12 mouse cellular contexts compared by ENCODE assay signal in the genomic region with DNA sequence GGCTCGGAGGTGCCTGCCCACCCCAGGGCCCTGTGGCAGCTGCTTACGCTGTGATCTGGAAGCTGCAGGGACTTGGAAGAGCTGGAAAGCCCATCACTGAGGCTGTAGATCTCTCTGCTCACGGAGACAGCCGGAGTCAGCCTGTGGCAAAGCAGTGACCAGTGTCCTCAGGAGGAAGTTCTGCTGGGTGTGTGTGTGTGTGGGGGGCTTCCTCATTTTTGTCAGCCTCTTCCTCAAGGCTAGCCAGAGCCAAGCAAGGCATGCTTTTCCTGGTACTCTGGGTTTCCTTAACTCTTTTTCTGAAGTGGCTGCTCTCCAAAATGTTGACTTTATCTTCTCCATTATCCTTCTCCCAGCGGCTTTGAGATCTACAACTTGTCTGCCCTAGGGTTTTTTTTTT. TPM values are rescaled to one million over a fixed set of nuclear protein-coding genes. Genes with fewer than 3 reads are reported as not detected.
A peak's percentile ranks its signal among the peaks of the same experiment; 100 is the strongest.
DNase-seq lines count a peak whose midpoint lies in the region; ATAC-seq and TF ChIP-seq lines count a peak whose summit lies in the region.
"Had no signal": no experiment of that assay in that cellular context is flagged by ENCODE, and none has a peak within 500 bp of the region (broad histone marks: within the 10 kb centered on the region; RNA-seq: fewer than 3 reads in every experiment).

No protein-coding gene starts in this region.

- no peak overlapping the region for H3K4me2 ChIP-seq in heart, postnatal 0 days (ENCODE audit: low read depth, low read length)
- H3K4me2 ChIP-seq: lung, embryonic 15.5 days; neural tube, embryonic 12.5 days had no signal

- peak overlapping the region; percentile 79 for H3K27ac ChIP-seq in brown adipose tissue, adult 24 weeks (replicated peaks; ENCODE audit: low read depth, low read length)
- peak overlapping the region; percentile 78 for H3K27ac ChIP-seq in heart, postnatal 0 days (ENCODE audit: low read depth)
- H3K27ac ChIP-seq: lung, embryonic 15.5 days; neural tube, embryonic 12.5 days had no signal

- no peak overlapping the region for H3K9ac ChIP-seq in heart, postnatal 0 days (replicated peaks; ENCODE audit: low read depth, low read length)
- H3K9ac ChIP-seq: lung, embryonic 15.5 days; neural tube, embryonic 12.5 days had no signal

- no peaks in the 10 kb centered on the region for H3K27me3 ChIP-seq in heart, postnatal 0 days (ENCODE audit: control insufficient read depth, insufficient read depth, low read length)
- H3K27me3 ChIP-seq in megakaryocyte, embryonic 14.5 days (replicated peaks), result no peaks in the 10 kb centered on the region
- H3K27me3 ChIP-seq: lung, embryonic 15.5 days; neural tube, embryonic 12.5 days had no signal

- no peak for TF ChIP-seq CTCF in heart, postnatal 0 days (IDR thresholded peaks at IDR 0.05; ENCODE audit: low read depth)

- peak; percentile 79; the same call in 1 of the 2 replicates for TF ChIP-seq EP300 in heart, postnatal 0 days (IDR thresholded peaks at IDR 0.05; ENCODE audit: low read depth)

- no peaks in the 10 kb centered on the region for H3K9me3 ChIP-seq in heart, postnatal 0 days (replicated peaks; ENCODE audit: control insufficient read depth, low read length)
- peaks cover 4% of the 10 kb centered on the region for H3K9me3 ChIP-seq in megakaryocyte, embryonic 14.5 days
- H3K9me3 ChIP-seq: lung, embryonic 15.5 days; neural tube, embryonic 12.5 days had no signal

- WGBS in heart, postnatal 0 days, result 38% methylated on average over 5 of the region's 5 CpGs

- no peaks in the 10 kb centered on the region for H3K36me3 ChIP-seq in heart, postnatal 0 days (replicated peaks; ENCODE audit: control insufficient read depth, insufficient read depth, low read length)
- peaks cover 35% of the 10 kb centered on the region for H3K36me3 ChIP-seq in megakaryocyte, embryonic 14.5 days (replicated peaks; ENCODE audit: low read length)
- H3K36me3 ChIP-seq: lung, embryonic 15.5 days; neural tube, embryonic 12.5 days had no signal

- DNase-seq in kidney, postnatal 14 days, result peak; percentile 49
- no peak for DNase-seq in kidney, adult 11 months
- DNase-seq in heart, postnatal 0 days (ENCODE audit: low spot score), result no peak
- no peak for DNase-seq in gastrocnemius, postnatal 4 days (ENCODE audit: low spot score in 2 of 2)
- DNase-seq in layer of hippocampus, adult 8-10 months (ENCODE audit: low spot score in 2 of 2), result no peak
- DNase-seq: cerebellum, adult 18-20 months; gastrocnemius, postnatal 25 days; right cerebral cortex, postnatal 25 days had no signal

- peak overlapping the region; percentile 42 for H3K4me3 ChIP-seq in brown adipose tissue, adult 24 weeks (ENCODE audit: insufficient read depth, low read depth, low read length)
- no peak overlapping the region for H3K4me3 ChIP-seq in heart, postnatal 0 days (ENCODE audit: low read depth, low read length)
- H3K4me3 ChIP-seq in megakaryocyte, embryonic 14.5 days (replicated peaks), result peak overlapping the region; percentile 44
- H3K4me3 ChIP-seq: lung, embryonic 15.5 days; neural tube, embryonic 12.5 days had no signal

- ATAC-seq in heart, postnatal 0 days (ENCODE audit: insufficient read depth, low read depth), result peak; percentile 69

- peaks cover 6% of the 10 kb centered on the region; the same call in 1 of the 2 replicates for H3K4me1 ChIP-seq in brown adipose tissue, adult 24 weeks (ENCODE audit: control insufficient read depth, insufficient read depth, insufficient read length, low read length)
- 0 out of 2 replicates have a peak, but pooled peaks cover 4% of the 10 kb centered on the region for H3K4me1 ChIP-seq in heart, postnatal 0 days (ENCODE audit: control insufficient read depth, insufficient read depth)
- H3K4me1 ChIP-seq in megakaryocyte, embryonic 14.5 days, result peaks cover 72% of the 10 kb centered on the region
- H3K4me1 ChIP-seq: lung, embryonic 15.5 days; neural tube, embryonic 12.5 days had no signal

RNA-seq across cellular contexts. Expression of a gene that starts 27.6 kb away (rescaled TPM):
- polyA plus RNA-seq in brown adipose tissue, adult 24 weeks (2012; ENCODE audit: insufficient read depth, insufficient read length, missing spikeins), result 2.7 and 3.7 TPM in 2 replicates
- 51.4 and 59.6 TPM in 2 replicates for total RNA-seq in heart, postnatal 0 days (2014; rRNA removed; ENCODE audit: low replicate concordance)
- 44.5 and 55.7 TPM in 2 replicates for polyA plus RNA-seq in heart, postnatal 0 days (2015; fragmentation: Nextera tagmentation; extraction: Ambion mirVana)
- polyA plus RNA-seq in megakaryocyte, embryonic 14.5 days (2012; ENCODE audit: insufficient read depth, low replicate concordance), result 437 and 1,468 TPM in 2 replicates
- total RNA-seq in gastrocnemius, postnatal 4 days (2021), result 10 to 100 TPM; 24.4 to 29.3 TPM
- total RNA-seq in layer of hippocampus, adult 8-10 months (2022), result 10 to 100 TPM; 35.9 to 39.4 (median 36.6) TPM

RNA-seq across cellular contexts. Expression of a gene that starts 35.9 kb away (rescaled TPM):
- polyA plus RNA-seq in brown adipose tissue, adult 24 weeks (2012; ENCODE audit: insufficient read depth, insufficient read length, missing spikeins), result 6.4 and 8.8 TPM in 2 replicates
- 1.8 and 5.4 TPM in 2 replicates for total RNA-seq in heart, postnatal 0 days (2014; rRNA removed; ENCODE audit: low replicate concordance)
- polyA plus RNA-seq in heart, postnatal 0 days (2015; fragmentation: Nextera tagmentation; extraction: Ambion mirVana), result 2.3 and 3.0 TPM in 2 replicates
- polyA plus RNA-seq in megakaryocyte, embryonic 14.5 days (2012; ENCODE audit: insufficient read depth, low replicate concordance), result 23.8 and 51.5 TPM in 2 replicates
- 1 to 10 TPM; 5.2 to 6.1 TPM for total RNA-seq in gastrocnemius, postnatal 4 days (2021)
- total RNA-seq in layer of hippocampus, adult 8-10 months (2022), result 10 to 100 TPM; 29.4 to 33.0 (median 30.4) TPM

RNA-seq across cellular contexts. Expression of a gene that starts 52.4 kb away (rescaled TPM):
- polyA plus RNA-seq in brown adipose tissue, adult 24 weeks (2012; ENCODE audit: insufficient read depth, insufficient read length, missing spikeins), result 20.5 and 23.1 TPM in 2 replicates
- total RNA-seq in heart, postnatal 0 days (2014; rRNA removed; ENCODE audit: low replicate concordance), result 37.6 and 55.1 TPM in 2 replicates
- 19.0 and 19.3 TPM in 2 replicates for polyA plus RNA-seq in heart, postnatal 0 days (2015; fragmentation: Nextera tagmentation; extraction: Ambion mirVana)
- 77.8 and 102 TPM in 2 replicates for polyA plus RNA-seq in megakaryocyte, embryonic 14.5 days (2012; ENCODE audit: insufficient read depth, low replicate concordance)
- total RNA-seq in gastrocnemius, postnatal 4 days (2021), result 10 to 100 TPM in 1 of 2 experiments, 1 to 10 TPM in 1; 9.0 to 11.2 TPM
- total RNA-seq in layer of hippocampus, adult 8-10 months (2022), result 10 to 100 TPM; 34.9 to 41.6 (median 38.9) TPM

RNA-seq across cellular contexts. Expression of a gene that starts 56.2 kb away (rescaled TPM):
- polyA plus RNA-seq in brown adipose tissue, adult 24 weeks (2012; ENCODE audit: insufficient read depth, insufficient read length, missing spikeins), result 55.2 and 72.4 TPM in 2 replicates
- 12.2 and 18.0 TPM in 2 replicates for total RNA-seq in heart, postnatal 0 days (2014; rRNA removed; ENCODE audit: low replicate concordance)
- 70.7 and 76.9 TPM in 2 replicates for polyA plus RNA-seq in heart, postnatal 0 days (2015; fragmentation: Nextera tagmentation; extraction: Ambion mirVana)
- polyA plus RNA-seq in megakaryocyte, embryonic 14.5 days (2012; ENCODE audit: insufficient read depth, low replicate concordance), result 141 and 205 TPM in 2 replicates
- total RNA-seq in gastrocnemius, postnatal 4 days (2021), result 10 to 100 TPM; 69.9 to 76.4 TPM
- total RNA-seq in layer of hippocampus, adult 8-10 months (2022), result 10 to 100 TPM; 46.3 to 64.6 (median 50.4) TPM
